Mouse (Mus musculus) neural tube, embryonic 15.5 days (tissue): ENCODE results near the gene Ubox5. TPM values are rescaled to one million over a fixed set of nuclear protein-coding genes. Genes with fewer than 3 reads are reported as not detected.
"Not testable (repeated sequence)": the region's sequence is repeated elsewhere in the genome, so short reads cannot be mapped to it uniquely, and the experiment has no call there.

ENCODE experiments used
- ATAC-seq: fragments of 200-750 bp; cut with Nextera tagmentation; 2 replicates; pipeline ENCODE4 v1.8.0; 2017; ENCODE audit warnings: mild to moderate bottlenecking, moderate TSS enrichment, moderate library complexity; ENCODE audit not compliant: low FRiP score
- H3K27ac ChIP-seq: fragments of 300-500 bp; sonication (generic); replicated peaks from 2 replicates; pipeline ENCODE4 v1.5.1; 2015; ENCODE audit warnings: mild to moderate bottlenecking, inconsistent platforms
- H3K27me3 ChIP-seq: fragments of 300-500 bp; sonication (generic); replicated peaks from 2 replicates; pipeline ENCODE4 v1.6.1; 2015; ENCODE audit warnings: inconsistent platforms
- H3K36me3 ChIP-seq: fragments of 300-500 bp; sonication (generic); 2 replicates; pipeline ENCODE4 v1.6.1; 2015; ENCODE audit warnings: inconsistent platforms
- H3K4me1 ChIP-seq: fragments of 300-500 bp; sonication (generic); 2 replicates; pipeline ENCODE4 v1.6.1; 2015; ENCODE audit warnings: inconsistent platforms
- H3K4me2 ChIP-seq: fragments of 300-500 bp; sonication (generic); 2 replicates; pipeline ENCODE4 v1.6.1; 2015; ENCODE audit warnings: inconsistent platforms, mild to moderate bottlenecking, moderate library complexity
- H3K4me3 ChIP-seq: fragments of 300-500 bp; sonication (generic); replicated peaks from 2 replicates; pipeline ENCODE4 v1.5.1; 2015; ENCODE audit warnings: mild to moderate bottlenecking, inconsistent platforms
- H3K9ac ChIP-seq: fragments of 300-500 bp; sonication (generic); replicated peaks from 2 replicates; pipeline ENCODE4 v1.6.1; 2015; ENCODE audit warnings: mild to moderate bottlenecking, inconsistent platforms
- H3K9me3 ChIP-seq: fragments of 300-500 bp; sonication (generic); replicated peaks from 2 replicates; pipeline ENCODE4 v1.6.1; 2016; ENCODE audit warnings: inconsistent platforms
- WGBS: fragments of 180-500 bp; shearing (Covaris S2); methylation state at CpG from one replicate; pipeline ENCODE4 v1.1.7; 2015; ENCODE audit warnings: mixed read lengths; 5-methylcytosine and 5-hydroxymethylcytosine counted together
- polyA plus RNA-seq: library from polyadenylated mRNA; unstranded; fragments of >200 nt; fragmentation: Nextera tagmentation; extraction: Ambion mirVana; gene quantifications from 2 replicates; pipeline ENCODE4 v1.2.1, GENCODE M21; 2015

The Ubox5 gene
- polyA plus RNA-seq, 1 experiment from 2014 or later: 11.3 TPM

GRCm38 (mm10) chr2:130649028-130649427 lies 19.2 kb upstream of the Ubox5 start:
- not testable (repeated sequence) for H3K9ac ChIP-seq, H3K27ac ChIP-seq, H3K9me3 ChIP-seq, ATAC-seq, H3K27me3 ChIP-seq, H3K4me1 ChIP-seq, H3K4me2 ChIP-seq, H3K4me3 ChIP-seq
- 86% methylated on average over 6 of the region's 6 CpGs for WGBS
- H3K36me3 ChIP-seq: peaks cover 37% of the 10 kb centered on the region

- no peak for ATAC-seq
- Histone ChIP-seq H3K27ac (no peak overlapping the region), H3K27me3 (no peaks in the 10 kb centered on the region), H3K4me3 (no peak overlapping the region), H3K36me3 (peaks cover 9% of the 10 kb centered on the region), H3K4me1 (peaks cover 22% of the 10 kb centered on the region), H3K9me3 (no peaks in the 10 kb centered on the region), H3K4me2 (no peak overlapping the region), H3K9ac (no peak overlapping the region)
- 89% methylated on average over 4 of the region's 4 CpGs for WGBS
These were observed 15.4 kb upstream of the Ubox5 start for GRCm38 (mm10) chr2:130645198-130645597.

- peak; percentile 96 for ATAC-seq
- peak within 1 kb of the TSS; percentile 81 for H3K4me2 ChIP-seq
- H3K4me3 ChIP-seq: peak within 1 kb of the TSS; percentile 81
- 0 out of 2 replicates have a peak, but pooled peaks cover 4% of the 10 kb centered on the region for H3K36me3 ChIP-seq
- 4% methylated on average over 34 of the region's 40 CpGs for WGBS
- peaks cover 14% of the 10 kb centered on the region for H3K27me3 ChIP-seq
- peak within 1 kb of the TSS; percentile 79 for H3K9ac ChIP-seq
- peak within 1 kb of the TSS; percentile 85 for H3K27ac ChIP-seq
- H3K4me1 ChIP-seq: peaks cover 25% of the 10 kb centered on the region
- no peaks in the 10 kb centered on the region for H3K9me3 ChIP-seq
These were observed 13.0 kb upstream of the Ubox5 start, which contains the start of gene Lzts3 for GRCm38 (mm10) chr2:130642684-130643369. Lzts3 (minus strand) TSS chr2:130642803.

GRCm38 (mm10) chr2:130642197-130642660 lies 12.4 kb upstream of the Ubox5 start:
- under 1% methylated on average over 21 of the region's 27 CpGs for WGBS
- H3K9me3 ChIP-seq: no peaks in the 10 kb centered on the region

GRCm38 (mm10) chr2:130641351-130642025 lies 11.7 kb upstream of the Ubox5 start:
- H3K27me3 ChIP-seq: peaks cover 27% of the 10 kb centered on the region
- H3K4me3 ChIP-seq: peak overlapping the region; percentile 81
- peaks cover 25% of the 10 kb centered on the region for H3K4me1 ChIP-seq
- peaks cover 5% of the 10 kb centered on the region for H3K36me3 ChIP-seq
- H3K9me3 ChIP-seq: no peaks in the 10 kb centered on the region
- peak overlapping the region; percentile 85 for H3K27ac ChIP-seq
- peak overlapping the region; percentile 81 for H3K4me2 ChIP-seq
- no peak for ATAC-seq
- 59% methylated on average over 6 of the region's 6 CpGs for WGBS
- H3K9ac ChIP-seq: peak overlapping the region; percentile 79

More at GRCm38 (mm10) chr2:130642197-130642660, 12.4 kb upstream of the Ubox5 start:
- Histone ChIP-seq H3K36me3 (peaks cover 4% of the 10 kb centered on the region; the same call in 1 of the 2 replicates), H3K4me1 (peaks cover 25% of the 10 kb centered on the region), H3K27ac (peak overlapping the region; percentile 85), H3K9ac (peak overlapping the region; percentile 79), H3K27me3 (peaks cover 20% of the 10 kb centered on the region), H3K4me3 (peak overlapping the region; percentile 81), H3K4me2 (peak overlapping the region; percentile 81)
- peak; percentile 85 for ATAC-seq

- Histone ChIP-seq H3K9ac (no peak overlapping the region), H3K4me2 (no peak overlapping the region), H3K36me3 (peaks cover 19% of the 10 kb centered on the region), H3K4me1 (peaks cover 45% of the 10 kb centered on the region), H3K4me3 (no peak overlapping the region), H3K27ac (no peak overlapping the region), H3K9me3 (no peaks in the 10 kb centered on the region), H3K27me3 (peaks cover 50% of the 10 kb centered on the region)
- ATAC-seq: no peak
- 81% methylated on average over 6 of the region's 6 CpGs for WGBS
These were observed 9.4 kb upstream of the Ubox5 start for GRCm38 (mm10) chr2:130639276-130639675.

- no peak for ATAC-seq
- H3K4me3 ChIP-seq: no peak overlapping the region
- H3K36me3 ChIP-seq: peaks cover 20% of the 10 kb centered on the region
- H3K4me1 ChIP-seq: peaks cover 45% of the 10 kb centered on the region
- H3K9me3 ChIP-seq: no peaks in the 10 kb centered on the region
- H3K4me2 ChIP-seq: no peak overlapping the region
- peaks cover 58% of the 10 kb centered on the region for H3K27me3 ChIP-seq
- no peak overlapping the region for H3K9ac ChIP-seq
- H3K27ac ChIP-seq: no peak overlapping the region
- 29% methylated on average over 16 of the region's 16 CpGs for WGBS
These were observed 8.3 kb upstream of the Ubox5 start for GRCm38 (mm10) chr2:130638101-130638611.

- peaks cover 20% of the 10 kb centered on the region for H3K36me3 ChIP-seq
- H3K27me3 ChIP-seq: peaks cover 58% of the 10 kb centered on the region
- H3K4me2 ChIP-seq: no peak overlapping the region
- no peaks in the 10 kb centered on the region for H3K9me3 ChIP-seq
- no peak overlapping the region for H3K27ac ChIP-seq
- H3K4me1 ChIP-seq: peaks cover 29% of the 10 kb centered on the region
- H3K9ac ChIP-seq: no peak overlapping the region
- ATAC-seq: no peak
- no peak overlapping the region for H3K4me3 ChIP-seq
- WGBS: 26% methylated on average over 21 of the region's 21 CpGs
These were observed 6.0 kb upstream of the Ubox5 start for GRCm38 (mm10) chr2:130635847-130636246.

- peak overlapping the region; percentile 20; the same call in 1 of the 2 replicates for H3K4me3 ChIP-seq
- peaks cover 20% of the 10 kb centered on the region for H3K36me3 ChIP-seq
- H3K9ac ChIP-seq: no peak overlapping the region; the same call in 1 of the 2 replicates
- 8% methylated on average over 38 of the region's 38 CpGs for WGBS
- H3K27ac ChIP-seq: no peak overlapping the region
- H3K9me3 ChIP-seq: no peaks in the 10 kb centered on the region
- peaks cover 30% of the 10 kb centered on the region for H3K4me1 ChIP-seq
- ATAC-seq: no peak
- H3K27me3 ChIP-seq: peaks cover 58% of the 10 kb centered on the region
- peak overlapping the region; percentile 50 for H3K4me2 ChIP-seq
These were observed 5.0 kb upstream of the Ubox5 start for GRCm38 (mm10) chr2:130634739-130635411.

GRCm38 (mm10) chr2:130634006-130634738 lies 4.3 kb upstream of the Ubox5 start:
- no peaks in the 10 kb centered on the region for H3K9me3 ChIP-seq
- H3K4me3 ChIP-seq: peak overlapping the region; percentile 20; the same call in 1 of the 2 replicates
- peak overlapping the region; percentile 50 for H3K4me2 ChIP-seq
- H3K4me1 ChIP-seq: peaks cover 31% of the 10 kb centered on the region
- 17% methylated on average over 14 of the region's 14 CpGs for WGBS
- ATAC-seq: no peak
- peaks cover 20% of the 10 kb centered on the region for H3K36me3 ChIP-seq
- no peak overlapping the region for H3K9ac ChIP-seq
- no peak overlapping the region for H3K27ac ChIP-seq
- H3K27me3 ChIP-seq: peaks cover 54% of the 10 kb centered on the region
